In genomic region chr17:12793660-12794406, GRCm38 (mm10) we compare ENCODE assay signal across 8 mouse cellular contexts. TPM values are rescaled to one million over a fixed set of nuclear protein-coding genes. Genes with fewer than 3 reads are reported as not detected.
DNase-seq lines count a peak whose midpoint lies in the region; ATAC-seq and TF ChIP-seq lines count a peak whose summit lies in the region.

No protein-coding gene starts in this region.

- no peak overlapping the region for H3K4me3 ChIP-seq in cerebellum, adult 2 months (replicated peaks; ENCODE audit: insufficient read depth, low read depth, low read length)
- H3K4me3 ChIP-seq in intestine, embryonic 16.5 days (ENCODE audit: low read length): no peak overlapping the region
- H3K4me3 ChIP-seq in liver, embryonic 14.5 days (ENCODE audit: insufficient read depth in 1 of 2, low read depth in 2 of 2, low read length in 2 of 2): no peak overlapping the region
- H3K4me3 ChIP-seq in stomach, postnatal 0 days (ENCODE audit: low read depth, low read length): no peak overlapping the region

- H3K27ac ChIP-seq in cerebellum, adult 2 months (ENCODE audit: insufficient read depth, low read length): no peak overlapping the region
- peak overlapping the region; percentile 86 for H3K27ac ChIP-seq in intestine, embryonic 16.5 days (ENCODE audit: low read length)
- no peak overlapping the region for H3K27ac ChIP-seq in liver, embryonic 14.5 days
- peak overlapping the region; percentile 81 for H3K27ac ChIP-seq in stomach, postnatal 0 days (replicated peaks)

- H3K4me1 ChIP-seq in cerebellum, adult 2 months (ENCODE audit: control insufficient read depth, insufficient read depth, low read length): peaks cover 9% of the 10 kb centered on the region; the same call in 1 of the 2 replicates
- H3K4me1 ChIP-seq in intestine, embryonic 16.5 days (ENCODE audit: control insufficient read depth, insufficient read depth, low read length): peaks cover 62% of the 10 kb centered on the region
- peaks cover 13 to 60% of the 10 kb centered on the region in 2 experiments for H3K4me1 ChIP-seq in liver, embryonic 14.5 days (replicated peaks; ENCODE audit: control insufficient read depth in 2 of 2, insufficient read depth in 2 of 2, low read length in 1 of 2)
- H3K4me1 ChIP-seq in stomach, postnatal 0 days (replicated peaks; ENCODE audit: control insufficient read depth, insufficient read depth): peaks cover 25% of the 10 kb centered on the region

- intact Hi-C loops in left cerebral cortex, postnatal 4 days (cut with DNase I): no loop called here
- intact Hi-C loops in left cerebral cortex, postnatal 36 days (cut with DNase I): no loop called here

- no peaks in the 10 kb centered on the region for H3K9me3 ChIP-seq in intestine, embryonic 16.5 days (ENCODE audit: control insufficient read depth, low read length)
- H3K9me3 ChIP-seq in liver, embryonic 14.5 days (ENCODE audit: control insufficient read depth, low read length): no peaks in the 10 kb centered on the region
- no peaks in the 10 kb centered on the region for H3K9me3 ChIP-seq in stomach, postnatal 0 days (ENCODE audit: control insufficient read depth, low read length)

- no peak for TF ChIP-seq POLR2A in cerebellum, adult 2 months (IDR thresholded peaks at IDR 0.05; ENCODE audit: borderline replicate concordance, insufficient read depth, low read length)

- peak; percentile 3; the same call in 1 of the 2 replicates for ATAC-seq in intestine, embryonic 16.5 days
- ATAC-seq in liver, embryonic 14.5 days (ENCODE audit: insufficient read depth): no peak
- no peak; the same call in 1 of the 2 replicates for ATAC-seq in stomach, postnatal 0 days (ENCODE audit: low FRiP score, low TSS enrichment)

- TF ChIP-seq EP300 in liver, embryonic 14.5 days (IDR thresholded peaks at IDR 0.05; ENCODE audit: low read depth): 0 out of 2 replicates have a peak, but pooled peaks have one; percentile 11
- TF ChIP-seq EP300 in stomach, postnatal 0 days (optimal IDR thresholded peaks at IDR 0.05): no peak

- H3K36me3 ChIP-seq in intestine, embryonic 16.5 days (ENCODE audit: control insufficient read depth, insufficient read depth, low read length): no peaks in the 10 kb centered on the region
- H3K36me3 ChIP-seq in liver, embryonic 14.5 days (replicated peaks; ENCODE audit: control insufficient read depth, insufficient read depth, low read depth): no peaks in the 10 kb centered on the region
- no peaks in the 10 kb centered on the region for H3K36me3 ChIP-seq in stomach, postnatal 0 days (ENCODE audit: control insufficient read depth, insufficient read depth, low read length)

- DNase-seq in left cerebral cortex, postnatal 4 days: peak; percentile 69
- no peak for DNase-seq in left cerebral cortex, postnatal 36 days (ENCODE audit: low spot score in 2 of 2)
- peak; percentile 53 to 66 for DNase-seq in cerebellum, adult 2 months
- DNase-seq in gastrocnemius, postnatal 4 days (ENCODE audit: low spot score in 2 of 2): peak; percentile 64 to 83
- no peak for DNase-seq in liver, embryonic 14.5 days (ENCODE audit: low read depth in 3 of 3, low spot score in 3 of 3)
- peak; percentile 28 for DNase-seq in stomach, postnatal 0 days (ENCODE audit: low spot score)
- no peak for DNase-seq in frontal cortex, postnatal 14 days (ENCODE audit: low spot score in 2 of 2)

- H3K9ac ChIP-seq in intestine, embryonic 16.5 days (ENCODE audit: low read depth, low read length): no peak overlapping the region
- no peak overlapping the region for H3K9ac ChIP-seq in liver, embryonic 14.5 days (replicated peaks)
- H3K9ac ChIP-seq in stomach, postnatal 0 days (ENCODE audit: low read length): no peak overlapping the region

- H3K27me3 ChIP-seq in cerebellum, adult 2 months (ENCODE audit: control insufficient read depth, insufficient read depth, low read length): no peaks in the 10 kb centered on the region
- no peaks in the 10 kb centered on the region for H3K27me3 ChIP-seq in intestine, embryonic 16.5 days (replicated peaks; ENCODE audit: control insufficient read depth, insufficient read depth, low read length)
- no peaks in the 10 kb centered on the region for H3K27me3 ChIP-seq in liver, embryonic 14.5 days (ENCODE audit: control insufficient read depth, insufficient read depth, low read length)
- H3K27me3 ChIP-seq in stomach, postnatal 0 days (ENCODE audit: control insufficient read depth, insufficient read depth, low read length): no peaks in the 10 kb centered on the region

- no peak overlapping the region for H3K4me2 ChIP-seq in intestine, embryonic 16.5 days (ENCODE audit: low read depth, low read length)
- no peak overlapping the region for H3K4me2 ChIP-seq in liver, embryonic 14.5 days (ENCODE audit: low read depth)
- no peak overlapping the region for H3K4me2 ChIP-seq in stomach, postnatal 0 days (replicated peaks; ENCODE audit: low read depth)

- WGBS in cerebellum, adult 2 months: 29% methylated on average over 8 of the region's 8 CpGs
- WGBS in intestine, embryonic 16.5 days: 33% methylated on average over 8 of the region's 8 CpGs
- WGBS in liver, embryonic 14.5 days (ENCODE audit: insufficient replicate concordance): 26% methylated on average over 8 of the region's 8 CpGs
- 19% methylated on average over 8 of the region's 8 CpGs for WGBS in stomach, postnatal 0 days

- no peak for TF ChIP-seq CTCF in cerebellum, adult 2 months (IDR thresholded peaks at IDR 0.05; ENCODE audit: borderline replicate concordance, insufficient read depth, low read depth, low read length)
- TF ChIP-seq CTCF in liver, embryonic 14.5 days (IDR thresholded peaks at IDR 0.05; ENCODE audit: low read depth): no peak
- peak; percentile 37 for TF ChIP-seq CTCF in stomach, postnatal 0 days (IDR thresholded peaks at IDR 0.05; ENCODE audit: low read depth)

RNA-seq across cellular contexts. Expression of gene Igf2r, which starts 24.4 kb away (rescaled TPM):
- 10 to 100 TPM; 33.2 to 35.2 TPM for total RNA-seq in left cerebral cortex, postnatal 4 days (2021)
- 10 to 100 TPM; 27.0 to 27.7 TPM for total RNA-seq in left cerebral cortex, postnatal 36 days (2021)
- polyA plus RNA-seq in cerebellum, adult 2 months (2012; rRNA removed): 18.1 and 19.7 TPM in 2 replicates
- 100 to 1,000 TPM; 178 to 206 TPM for total RNA-seq in gastrocnemius, postnatal 4 days (2021)
- polyA plus RNA-seq in intestine, embryonic 16.5 days (2015; fragmentation: Nextera tagmentation; extraction: Ambion mirVana): 26.6 and 36.2 TPM in 2 replicates
- 9.5 and 12.6 TPM in 2 replicates for polyA plus RNA-seq in liver, embryonic 14.5 days (2012; rRNA removed)
- polyA plus RNA-seq in liver, embryonic 14.5 days (2014; fragmentation: Nextera tagmentation; extraction: Ambion mirVana): 12.8 and 14.8 TPM in 2 replicates
- polyA plus RNA-seq in stomach, postnatal 0 days (2015; fragmentation: Nextera tagmentation; extraction: Ambion mirVana): 9.4 and 9.6 TPM in 2 replicates

Comparison
In these comparisons a context has a peak if more than half of its experiments do, and no peak if none do; other contexts are left out.
1. DNase-seq: peak in left cerebral cortex, postnatal 4 days (single experiment), cerebellum, adult 2 months (2 of 2), gastrocnemius, postnatal 4 days (2 of 2) and stomach, postnatal 0 days (single experiment); none in left cerebral cortex, postnatal 36 days (0 of 2), liver, embryonic 14.5 days (0 of 3) and frontal cortex, postnatal 14 days (0 of 2).
2. H3K27ac ChIP-seq: peak in intestine, embryonic 16.5 days (single experiment) and stomach, postnatal 0 days (single experiment); none in cerebellum, adult 2 months (single experiment) and liver, embryonic 14.5 days (single experiment).